8 mouse cellular contexts compared by ENCODE assay signal in genomic region chr12:79600149-79600769, GRCm38 (mm10).
A peak's percentile ranks its signal among the peaks of the same experiment; 100 is the strongest.
DNase-seq lines count a peak whose midpoint lies in the region; ATAC-seq and TF ChIP-seq lines count a peak whose summit lies in the region.

No protein-coding gene starts in this region.

- H3K27me3 ChIP-seq in spleen, adult 2 months (ENCODE audit: control insufficient read depth, insufficient read depth, low read length), result no peaks in the 10 kb centered on the region
- no peaks in the 10 kb centered on the region for H3K27me3 ChIP-seq in heart, embryonic 13.5 days (replicated peaks)

- ATAC-seq in heart, embryonic 13.5 days (ENCODE audit: extremely low read depth, insufficient number of reproducible peaks, low FRiP score, low TSS enrichment), result no peak

- TF ChIP-seq CTCF in spleen, adult 2 months (IDR thresholded peaks at IDR 0.05; ENCODE audit: extremely low read depth, insufficient read depth, insufficient read length, insufficient replicate concordance), result no peak

- 90% methylated on average over 11 of the region's 11 CpGs for WGBS in spleen, adult 2 months
- WGBS in heart, embryonic 13.5 days, result 65% methylated on average over 11 of the region's 11 CpGs

- peak overlapping the region; percentile 22 for H3K27ac ChIP-seq in spleen, adult 2 months (ENCODE audit: insufficient read depth, low read length)
- H3K27ac ChIP-seq in heart, embryonic 13.5 days (replicated peaks), result peak overlapping the region; percentile 86

- DNase-seq in spleen, adult 2 months (ENCODE audit: low read depth in 1 of 2, low spot score in 2 of 2), result no peak
- no peak for DNase-seq in spleen, postnatal 4 days (ENCODE audit: low spot score in 2 of 2)
- peak; percentile 65 for DNase-seq in brain, adult 2 months (ENCODE audit: low read depth, low spot score)
- peak; percentile 88 to 96 for DNase-seq in kidney, postnatal 36 days
- DNase-seq in ovary, postnatal 36 days (ENCODE audit: low spot score), result peak; percentile 58
- DNase-seq in frontal cortex, postnatal 10 days (ENCODE audit: low spot score in 2 of 2), result no peak
- no peak for DNase-seq in layer of hippocampus, adult 8-10 months (ENCODE audit: low spot score in 2 of 2)

- no peaks in the 10 kb centered on the region for H3K36me3 ChIP-seq in spleen, adult 2 months (ENCODE audit: control insufficient read depth, insufficient read depth, low read length)
- peaks cover under 1% of the 10 kb centered on the region; the same call in 1 of the 2 replicates for H3K36me3 ChIP-seq in heart, embryonic 13.5 days

- no peak for TF ChIP-seq POLR2A in spleen, adult 2 months (IDR thresholded peaks at IDR 0.05; ENCODE audit: low read depth, low read length)

- no peak overlapping the region for H3K9ac ChIP-seq in heart, embryonic 13.5 days

- H3K9me3 ChIP-seq in heart, embryonic 13.5 days, result no peaks in the 10 kb centered on the region

- H3K4me2 ChIP-seq in heart, embryonic 13.5 days, result no peak overlapping the region

- no peaks in the 10 kb centered on the region for H3K4me1 ChIP-seq in spleen, adult 2 months (ENCODE audit: control insufficient read depth, insufficient read depth, insufficient read length)
- peaks cover 37% of the 10 kb centered on the region for H3K4me1 ChIP-seq in heart, embryonic 13.5 days

- no peak overlapping the region for H3K4me3 ChIP-seq in spleen, adult 2 months (ENCODE audit: extremely low read depth, insufficient read depth, insufficient read length)
- H3K4me3 ChIP-seq in heart, embryonic 13.5 days, result no peak overlapping the region

Comparison
In these comparisons a context has a peak if more than half of its experiments do, and no peak if none do; other contexts are left out.
1. DNase-seq: peak in brain, adult 2 months (single experiment), kidney, postnatal 36 days (2 of 2) and ovary, postnatal 36 days (single experiment); none in spleen, adult 2 months (0 of 2), spleen, postnatal 4 days (0 of 2), frontal cortex, postnatal 10 days (0 of 2) and layer of hippocampus, adult 8-10 months (0 of 2).